Mouse (Mus musculus): ENCODE results near the gene Stn1. TPM values are rescaled to one million over a fixed set of nuclear protein-coding genes. Genes with fewer than 3 reads are reported as not detected.
A peak's percentile ranks its signal among the peaks of the same experiment; 100 is the strongest.
"Not testable (repeated sequence)": the region's sequence is repeated elsewhere in the genome, so short reads cannot be mapped to it uniquely, and the experiment has no call there.

The Stn1 gene
- polyA plus RNA-seq (2015; fragmentation: Nextera tagmentation; extraction: Ambion mirVana), result 7.1 and 7.2 TPM in 2 replicates

- WGBS (ENCODE audit: insufficient replicate concordance), result 2% methylated on average over 10 of the region's 10 CpGs
- peak within 1 kb of the TSS; percentile 94 for H3K4me2 ChIP-seq (ENCODE audit: low read depth, low read length)
These were observed at the start of gene Stn1 for GRCm38 (mm10) chr19:47537300-47537792. Stn1 (minus strand) TSS chr19:47537507.

GRCm38 (mm10) chr19:47587009-47587408 is 49.7 kb upstream of the Stn1 start:
- Histone ChIP-seq H3K9ac (ENCODE audit: low read depth, low read length) (peak overlapping the region; percentile 11; the same call in 1 of the 2 replicates), H3K4me3 (ENCODE audit: low read depth, low read length) (no peak overlapping the region), H3K4me1 (ENCODE audit: control insufficient read depth, low read depth, low read length) (peaks cover 8% of the 10 kb centered on the region), H3K27me3 (ENCODE audit: control insufficient read depth, insufficient read depth, low read depth, low read length) (no peaks in the 10 kb centered on the region), H3K36me3 (ENCODE audit: control insufficient read depth, insufficient read depth) (no peaks in the 10 kb centered on the region), H3K27ac (ENCODE audit: low read length) (no peak overlapping the region), H3K4me2 (ENCODE audit: low read depth, low read length) (no peak overlapping the region), H3K9me3 (replicated peaks; ENCODE audit: control insufficient read depth, low read length) (no peaks in the 10 kb centered on the region)
- ATAC-seq (ENCODE audit: low read depth), result no peak
- 88% methylated on average over 1 of the region's 1 CpGs for WGBS (ENCODE audit: insufficient replicate concordance)

More at GRCm38 (mm10) chr19:47537300-47537792, at the start of gene Stn1:
- 0 out of 2 replicates have a peak, but pooled peaks have one; percentile 9 for ATAC-seq (ENCODE audit: low read depth)
- peaks cover 4% of the 10 kb centered on the region; the same call in 1 of the 2 replicates for H3K36me3 ChIP-seq (ENCODE audit: control insufficient read depth, insufficient read depth)
- H3K27me3 ChIP-seq (ENCODE audit: control insufficient read depth, insufficient read depth, low read depth, low read length), result no peaks in the 10 kb centered on the region
- peak within 1 kb of the TSS; percentile 82 for H3K27ac ChIP-seq (ENCODE audit: low read length)
- H3K9me3 ChIP-seq (replicated peaks; ENCODE audit: control insufficient read depth, low read length), result no peaks in the 10 kb centered on the region; the same call in 1 of the 2 replicates
- H3K9ac ChIP-seq (ENCODE audit: low read depth, low read length), result peak within 1 kb of the TSS; percentile 76
- H3K4me1 ChIP-seq (ENCODE audit: control insufficient read depth, low read depth, low read length), result peaks cover 28% of the 10 kb centered on the region
- H3K4me3 ChIP-seq (ENCODE audit: low read depth, low read length), result peak within 1 kb of the TSS; percentile 74

GRCm38 (mm10) chr19:47585772-47586171 is 48.5 kb upstream of the Stn1 start:
- no peak for ATAC-seq (ENCODE audit: low read depth)
- Histone ChIP-seq H3K27me3 (ENCODE audit: control insufficient read depth, insufficient read depth, low read depth, low read length) (no peaks in the 10 kb centered on the region), H3K4me3 (ENCODE audit: low read depth, low read length) (no peak overlapping the region), H3K4me1 (ENCODE audit: control insufficient read depth, low read depth, low read length) (peaks cover 17% of the 10 kb centered on the region), H3K4me2 (ENCODE audit: low read depth, low read length) (no peak overlapping the region), H3K9me3 (replicated peaks; ENCODE audit: control insufficient read depth, low read length) (no peaks in the 10 kb centered on the region), H3K36me3 (ENCODE audit: control insufficient read depth, insufficient read depth) (no peaks in the 10 kb centered on the region), H3K27ac (ENCODE audit: low read length) (no peak overlapping the region), H3K9ac (ENCODE audit: low read depth, low read length) (no peak overlapping the region)
- WGBS (ENCODE audit: insufficient replicate concordance), result 83% methylated on average over 1 of the region's 1 CpGs

GRCm38 (mm10) chr19:47579788-47580631 is 42.7 kb upstream of the Stn1 start:
- Histone ChIP-seq H3K4me1 (ENCODE audit: control insufficient read depth, low read depth, low read length) (peaks cover 18% of the 10 kb centered on the region), H3K36me3 (ENCODE audit: control insufficient read depth, insufficient read depth) (no peaks in the 10 kb centered on the region), H3K9me3 (replicated peaks; ENCODE audit: control insufficient read depth, low read length) (no peaks in the 10 kb centered on the region), H3K4me2 (ENCODE audit: low read depth, low read length) (peak overlapping the region; percentile 85), H3K9ac (ENCODE audit: low read depth, low read length) (peak overlapping the region; percentile 95), H3K4me3 (ENCODE audit: low read depth, low read length) (peak overlapping the region; percentile 91), H3K27ac (ENCODE audit: low read length) (peak overlapping the region; percentile 94), H3K27me3 (ENCODE audit: control insufficient read depth, insufficient read depth, low read depth, low read length) (no peaks in the 10 kb centered on the region)
- ATAC-seq (ENCODE audit: low read depth), result peak; percentile 73
- WGBS (ENCODE audit: insufficient replicate concordance), result under 1% methylated on average over 94 of the region's 96 CpGs

DNA sequence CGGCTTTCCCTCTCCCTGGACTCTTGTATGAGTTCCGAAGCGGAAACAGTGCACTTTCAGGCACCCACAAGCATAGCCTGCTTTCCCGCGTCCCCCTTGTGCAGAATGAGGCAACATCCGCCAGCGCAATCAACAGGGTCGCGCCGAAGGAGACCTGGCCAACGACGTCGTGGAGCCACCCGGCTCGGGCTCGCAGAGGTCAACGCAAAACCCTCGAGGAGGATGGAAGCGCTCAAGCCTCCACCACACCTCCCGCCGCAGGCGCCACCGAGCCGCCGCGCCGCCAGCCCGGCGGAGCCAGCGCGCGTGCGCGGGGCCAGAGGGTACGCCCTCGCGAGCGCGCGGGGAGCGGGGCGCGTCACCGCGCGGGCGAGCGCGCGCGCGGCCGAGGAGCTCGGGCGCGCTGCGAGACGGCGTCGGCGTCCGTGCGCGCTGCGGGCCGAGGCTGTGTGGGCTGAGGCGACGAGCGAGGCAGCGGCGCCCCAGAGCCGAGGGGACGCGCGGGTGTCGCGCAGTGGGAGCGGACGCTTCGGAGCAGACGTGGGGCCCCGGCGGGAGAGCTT is 42.0 kb upstream of the Stn1 start, which contains the start of gene Slk:
TSS of gene Slk (plus strand) at position 454 of the 563 bp plus-strand sequence.
- peak within 1 kb of the TSS; percentile 95 for H3K9ac ChIP-seq (ENCODE audit: low read depth, low read length)
- no peaks in the 10 kb centered on the region for H3K27me3 ChIP-seq (ENCODE audit: control insufficient read depth, insufficient read depth, low read depth, low read length)
- peaks cover 18% of the 10 kb centered on the region for H3K4me1 ChIP-seq (ENCODE audit: control insufficient read depth, low read depth, low read length)
- peak within 1 kb of the TSS; percentile 94 for H3K27ac ChIP-seq (ENCODE audit: low read length)
- under 1% methylated on average over 80 of the region's 83 CpGs for whole genome bisulfite sequencing (ENCODE audit: insufficient replicate concordance)
- H3K4me3 ChIP-seq (ENCODE audit: low read depth, low read length), result peak within 1 kb of the TSS; percentile 91
- H3K9me3 ChIP-seq (replicated peaks; ENCODE audit: control insufficient read depth, low read length), result no peaks in the 10 kb centered on the region
- H3K4me2 ChIP-seq (ENCODE audit: low read depth, low read length), result peak within 1 kb of the TSS; percentile 85
- ATAC-seq (ENCODE audit: low read depth), result peak; percentile 95
- no peaks in the 10 kb centered on the region for H3K36me3 ChIP-seq (ENCODE audit: control insufficient read depth, insufficient read depth)

DNA sequence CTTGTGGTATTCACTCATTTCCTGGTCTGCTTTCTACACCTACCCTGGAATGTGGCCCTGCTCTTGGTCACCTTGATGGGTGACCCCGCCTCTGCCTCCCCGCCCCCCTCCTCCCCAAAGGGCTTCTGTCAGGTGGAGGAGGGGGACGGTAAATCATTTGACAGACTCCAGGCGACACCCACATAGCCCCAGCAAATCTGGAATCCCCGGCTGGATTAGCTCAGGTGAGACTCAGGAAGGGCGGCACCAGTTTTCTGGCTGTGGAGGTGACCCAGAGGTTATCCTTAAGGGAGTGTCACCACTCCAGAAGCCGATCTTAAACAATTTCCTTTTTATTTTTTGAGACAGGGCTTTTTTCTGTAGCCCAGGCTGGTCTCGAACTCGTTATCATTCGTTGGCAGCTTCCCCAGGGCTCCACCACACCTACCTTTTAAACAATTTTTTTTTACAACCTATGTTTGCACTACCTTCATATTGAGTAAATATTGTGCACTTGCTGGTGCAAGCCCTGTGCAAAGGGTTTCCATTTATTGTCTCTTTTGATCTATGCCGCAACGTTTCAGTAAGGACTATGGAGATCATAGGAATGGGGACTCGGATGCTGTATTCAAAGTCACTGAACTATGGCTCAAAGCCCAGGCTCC is 41.4 kb upstream of the Stn1 start:
- ATAC-seq (ENCODE audit: low read depth), result no peak

GRCm38 (mm10) chr19:47573718-47574117 is 36.4 kb upstream of the Stn1 start:
- H3K4me3 ChIP-seq (ENCODE audit: low read depth, low read length), result no peak overlapping the region
- no peak overlapping the region for H3K4me2 ChIP-seq (ENCODE audit: low read depth, low read length)
- no peak overlapping the region for H3K27ac ChIP-seq (ENCODE audit: low read length)
- no peaks in the 10 kb centered on the region for H3K36me3 ChIP-seq (ENCODE audit: control insufficient read depth, insufficient read depth)
- H3K9me3 ChIP-seq (replicated peaks; ENCODE audit: control insufficient read depth, low read length), result no peaks in the 10 kb centered on the region
- H3K27me3 ChIP-seq (ENCODE audit: control insufficient read depth, insufficient read depth, low read depth, low read length), result no peaks in the 10 kb centered on the region
- 59% methylated on average over 3 of the region's 3 CpGs for WGBS (ENCODE audit: insufficient replicate concordance)
- peaks cover 5% of the 10 kb centered on the region for H3K4me1 ChIP-seq (ENCODE audit: control insufficient read depth, low read depth, low read length)
- no peak for ATAC-seq (ENCODE audit: low read depth)
- no peak overlapping the region for H3K9ac ChIP-seq (ENCODE audit: low read depth, low read length)

More for the DNA sequence above, 41.4 kb upstream of the Stn1 start:
- H3K27ac ChIP-seq (ENCODE audit: low read length), result peak overlapping the region; percentile 94
- no peaks in the 10 kb centered on the region for H3K9me3 ChIP-seq (replicated peaks; ENCODE audit: control insufficient read depth, low read length)
- 16% methylated on average over 13 of the region's 13 CpGs for WGBS (ENCODE audit: insufficient replicate concordance)
- peaks cover 18% of the 10 kb centered on the region for H3K4me1 ChIP-seq (ENCODE audit: control insufficient read depth, low read depth, low read length)
- H3K9ac ChIP-seq (ENCODE audit: low read depth, low read length), result peak overlapping the region; percentile 71
- peak overlapping the region; percentile 91 for H3K4me3 ChIP-seq (ENCODE audit: low read depth, low read length)
- no peaks in the 10 kb centered on the region for H3K27me3 ChIP-seq (ENCODE audit: control insufficient read depth, insufficient read depth, low read depth, low read length)
- H3K4me2 ChIP-seq (ENCODE audit: low read depth, low read length), result peak overlapping the region; percentile 85
- H3K36me3 ChIP-seq (ENCODE audit: control insufficient read depth, insufficient read depth), result no peaks in the 10 kb centered on the region

DNA sequence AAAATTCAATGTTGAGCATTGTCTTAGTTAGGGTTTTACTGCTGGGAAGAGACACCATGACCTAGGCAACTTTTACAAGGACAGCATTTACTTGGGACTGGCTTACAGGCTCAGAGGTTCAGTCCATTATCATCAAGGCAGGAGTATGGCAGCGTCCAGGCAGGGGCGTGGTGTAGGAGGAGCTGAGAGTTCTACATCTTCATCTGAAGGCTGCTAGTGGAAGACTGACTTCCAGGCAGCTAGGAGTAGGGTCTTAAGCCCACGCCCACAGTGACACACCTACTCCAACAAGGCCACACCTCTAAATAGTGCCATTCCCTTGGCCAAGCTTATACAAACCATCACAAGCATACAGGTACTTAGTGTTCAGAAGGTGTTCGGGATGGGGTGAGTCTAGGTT is 34.7 kb upstream of the Stn1 start:
- H3K4me1 ChIP-seq (ENCODE audit: control insufficient read depth, low read depth, low read length); H3K27me3 ChIP-seq (ENCODE audit: control insufficient read depth, insufficient read depth, low read depth, low read length); H3K9ac ChIP-seq (ENCODE audit: low read depth, low read length); ATAC-seq (ENCODE audit: low read depth); H3K36me3 ChIP-seq (ENCODE audit: control insufficient read depth, insufficient read depth); H3K27ac ChIP-seq (ENCODE audit: low read length); H3K4me3 ChIP-seq (ENCODE audit: low read depth, low read length); H3K4me2 ChIP-seq (ENCODE audit: low read depth, low read length); H3K9me3 ChIP-seq (replicated peaks; ENCODE audit: control insufficient read depth, low read length): not testable (repeated sequence)
- WGBS (ENCODE audit: insufficient replicate concordance), result 37% methylated on average over 4 of the region's 4 CpGs

Data from liver, embryonic 16.5 days (tissue).